Mouse (Mus musculus) megakaryocyte, adult 5-6 weeks (primary cell): ENCODE data around the gene Sparcl1. TPM values are rescaled to one million over a fixed set of nuclear protein-coding genes. Genes with fewer than 3 reads are reported as not detected.

Experiments
- ATAC-seq: 2 replicates; pipeline ENCODE4 v1.8.0; 2016; ENCODE audit warnings: mild to moderate bottlenecking, inconsistent platforms; ENCODE audit not compliant: poor library complexity, severe bottlenecking
- total RNA-seq, 2 experiments: library from RNA; stranded (forward) in 1 of 2; stranded (reverse) in 1 of 2; fragments of 153-499, 151-499 nt in 1 of 2; fragments of 221-1000, 200-1000 nt in 1 of 2; gene quantifications; 2 replicates each; pipeline versions ENCODE4 v1.2.3 to v1.2.4; 2015 to 2017

Sparcl1 gene
- total RNA-seq, 2 experiments from 2014 or later, result not detected

- ATAC-seq, result peak; percentile 81
These were observed 81.0 kb downstream of the Sparcl1 start for GRCm38 (mm10) chr5:104032434-104033097.

Other genes starting within 250 kb of the Sparcl1 start
- 0.21 and 0.87 TPM in 2 replicates for gene Klhl8, start 202.5 kb downstream of the Sparcl1 start, total RNA-seq (2015)
- 0.95 and 2.0 TPM in 2 replicates for gene Klhl8, start 202.5 kb downstream of the Sparcl1 start, total RNA-seq (2017)
- not detected in 2 replicates for gene Hsd17b13, start 136.3 kb downstream of the Sparcl1 start, total RNA-seq (2015)
- gene Hsd17b13, start 136.3 kb downstream of the Sparcl1 start, total RNA-seq (2017), result not detected in 2 replicates
- gene Hsd17b11, start 91.8 kb downstream of the Sparcl1 start, total RNA-seq (2015), result 81.4 and 90.7 TPM in 2 replicates
- 97.2 and 115 TPM in 2 replicates for gene Hsd17b11, start 91.8 kb downstream of the Sparcl1 start, total RNA-seq (2017)
- 17.9 and 22.9 TPM in 2 replicates for gene Nudt9, start 67.4 kb downstream of the Sparcl1 start, total RNA-seq (2015)
- gene Nudt9, start 67.4 kb downstream of the Sparcl1 start, total RNA-seq (2017), result 31.4 and 34.2 TPM in 2 replicates
- not detected in 2 replicates for gene Gm17660, start 36.1 kb downstream of the Sparcl1 start, total RNA-seq (2015)
- gene Gm17660, start 36.1 kb downstream of the Sparcl1 start, total RNA-seq (2017), result not detected in 2 replicates
- gene Dspp, start 57.0 kb upstream of the Sparcl1 start, total RNA-seq (2015), result not detected in 2 replicates
- gene Dspp, start 57.0 kb upstream of the Sparcl1 start, total RNA-seq (2017), result not detected in 2 replicates
- gene Dmp1, start 88.9 kb upstream of the Sparcl1 start, total RNA-seq (2015), result not detected in 2 replicates
- not detected in 2 replicates for gene Dmp1, start 88.9 kb upstream of the Sparcl1 start, total RNA-seq (2017)
- 2.2 and 2.8 TPM in 2 replicates for gene Ibsp, start 185.4 kb upstream of the Sparcl1 start, total RNA-seq (2015)
- gene Ibsp, start 185.4 kb upstream of the Sparcl1 start, total RNA-seq (2017), result 2.6 and 3.0 TPM in 2 replicates
- not detected in 2 replicates for gene Mepe, start 211.6 kb upstream of the Sparcl1 start, total RNA-seq (2015)
- gene Mepe, start 211.6 kb upstream of the Sparcl1 start, total RNA-seq (2017), result not detected in 2 replicates